Mouse (Mus musculus) ES-E14 (cell line): ENCODE data around the gene Zfp523. TPM values are rescaled to one million over a fixed set of nuclear protein-coding genes. Genes with fewer than 3 reads are reported as not detected.
A peak's percentile ranks its signal among the peaks of the same experiment; 100 is the strongest.

ENCODE experiments used
- DNase-seq: peaks from one replicate; pipeline ENCODE4 v3.0.0-alpha.2; 2013; ENCODE audit warnings: low read depth, low spot score
- H3K27ac ChIP-seq: 2 replicates; pipeline ENCODE4 v1.5.1; 2012; ENCODE audit warnings: low read depth, mild to moderate bottlenecking, low read length, moderate library complexity, mixed read lengths; ENCODE audit not compliant: poor library complexity, insufficient read depth, severe bottlenecking
- H3K36me3 ChIP-seq: 2 replicates; pipeline ENCODE4 v1.6.1; 2012; ENCODE audit warnings: mild to moderate bottlenecking, low read length, moderate library complexity, mixed read lengths; ENCODE audit not compliant: control insufficient read depth, poor library complexity, insufficient read depth, severe bottlenecking
- H3K4me1 ChIP-seq, 2 experiments: fragments of 150-350 bp in 1 of 2; sonication (generic) in 1 of 2; 2 replicates each; pipeline ENCODE4 v1.6.1; 2012; ENCODE audit warnings: low read length in 2 of 2, mild to moderate bottlenecking in 1 of 2, mixed read lengths in 1 of 2; ENCODE audit not compliant: control insufficient read depth in 2 of 2, insufficient read depth in 2 of 2, poor library complexity in 1 of 2
- H3K4me3 ChIP-seq, 2 experiments: fragments of 150-350 bp in 1 of 2; sonication (generic) in 1 of 2; 2 replicates each; pipeline ENCODE4 v1.5.1; 2012; ENCODE audit warnings: low read length in 2 of 2, low read depth in 1 of 2, mild to moderate bottlenecking in 1 of 2, mixed read lengths in 1 of 2; ENCODE audit not compliant: insufficient read depth in 1 of 2, poor library complexity in 1 of 2, severe bottlenecking in 1 of 2
- H3K9ac ChIP-seq: 2 replicates; pipeline ENCODE4 v1.6.1; 2012; ENCODE audit warnings: low read depth, mild to moderate bottlenecking, low read length, mixed read lengths; ENCODE audit not compliant: poor library complexity, insufficient read depth, severe bottlenecking
- H3K9me3 ChIP-seq: fragments of 150-350 bp; sonication (generic); 2 replicates; pipeline ENCODE4 v1.6.1; 2012; ENCODE audit warnings: low read depth, mild to moderate bottlenecking, low read length; ENCODE audit not compliant: control insufficient read depth, insufficient read depth
- CHD2 ChIP-seq: IDR thresholded peaks from 2 replicates; pipeline ENCODE4 v1.6.1; 2014; ENCODE audit warnings: mild to moderate bottlenecking, low read depth, low read length, inconsistent platforms
- HCFC1 ChIP-seq: IDR thresholded peaks from 2 replicates; pipeline ENCODE4 v1.6.1; 2012; ENCODE audit warnings: low read length, inconsistent platforms, borderline replicate concordance; ENCODE audit not compliant: insufficient read depth
- MAFK ChIP-seq: IDR thresholded peaks from 2 replicates; pipeline ENCODE4 v1.6.1; 2014; ENCODE audit warnings: mild to moderate bottlenecking, low read depth, low read length, inconsistent platforms; ENCODE audit not compliant: insufficient read depth
- ZC3H11A ChIP-seq: IDR thresholded peaks from 2 replicates; pipeline ENCODE4 v1.6.1; 2012; ENCODE audit warnings: low read depth, mild to moderate bottlenecking, inconsistent platforms, low read length, borderline replicate concordance
- ZNF384 ChIP-seq: IDR thresholded peaks from 2 replicates; pipeline ENCODE4 v1.6.1; 2012; ENCODE audit warnings: low read depth, low read length, inconsistent platforms
- in situ Hi-C, 2 experiments: fragments of 600-800 bp; cut with MboI; formaldehyde crosslinking; loops; one replicate each; pipeline ENCODE4 v1.15.1; 2025; ENCODE audit warnings: low sequenced_read_pairs in 2 of 2, inconsistent platforms in 1 of 2; ENCODE audit not compliant: unreplicated experiment in 2 of 2
- total RNA-seq: library from RNA; depleted of rRNA; stranded (reverse); fragments of 300-350 nt; gene quantifications from 2 replicates; pipeline ENCODE4 v1.2.3, GENCODE M21; 2012; rRNA removed

The Zfp523 gene
- total RNA-seq, result 11.4 and 16.8 TPM in 2 replicates

GRCm38 (mm10) chr17:28176775-28177539, at the start of gene Zfp523:
TSS of gene Zfp523 (plus strand) at chr17:28177129.
- TF ChIP-seq HCFC1, result peak; percentile 66; the same call in 1 of the 2 replicates
- TF ChIP-seq ZNF384, result no peak
- TF ChIP-seq CHD2, result no peak
- no peaks in the 10 kb centered on the region for H3K9me3 ChIP-seq
- H3K4me1 ChIP-seq, result peaks cover 13 to 43% of the 10 kb centered on the region in 2 experiments
- peak within 1 kb of the TSS; percentile 78 to 86 for H3K4me3 ChIP-seq
- peak within 1 kb of the TSS; percentile 13 for H3K27ac ChIP-seq
- in situ Hi-C loops, result no loop called here
- peak; percentile 73 for DNase-seq
- no peaks in the 10 kb centered on the region for H3K36me3 ChIP-seq
- peak within 1 kb of the TSS; percentile 83 for H3K9ac ChIP-seq

- DNase-seq, result no peak
- H3K36me3 ChIP-seq, result no peaks in the 10 kb centered on the region
- peak overlapping the region; percentile 50; the same call in 1 of the 2 replicates for H3K9ac ChIP-seq
- H3K4me3 ChIP-seq, result no peak overlapping the region
- in situ Hi-C loops, result no loop called here
- peaks cover 5 to 30% of the 10 kb centered on the region in 2 experiments; a peak in 3 of 4 replicates for H3K4me1 ChIP-seq
- H3K27ac ChIP-seq, result peak overlapping the region; percentile 70; the same call in 1 of the 2 replicates
- no peak for TF ChIP-seq CHD2
- no peak for TF ChIP-seq HCFC1
- TF ChIP-seq ZNF384, result no peak
- no peaks in the 10 kb centered on the region for H3K9me3 ChIP-seq
These were observed 47.1 kb upstream of the Zfp523 start for GRCm38 (mm10) chr17:28129796-28130195.

- Histone ChIP-seq H3K27ac (peak overlapping the region; percentile 59), H3K4me3 (no peak overlapping the region; a peak in 1 of 4 replicates), H3K9me3 (no peaks in the 10 kb centered on the region), H3K4me1 (peaks cover 5 to 30% of the 10 kb centered on the region in 2 experiments; a peak in 3 of 4 replicates), H3K36me3 (no peaks in the 10 kb centered on the region), H3K9ac (peak overlapping the region; percentile 8; the same call in 1 of the 2 replicates)
- in situ Hi-C loops, result no loop called here
- TF ChIP-seq HCFC1, result no peak
- no peak for TF ChIP-seq CHD2
- no peak for TF ChIP-seq MAFK
- no peak for TF ChIP-seq ZC3H11A
- no peak for TF ChIP-seq ZNF384
- no peak for DNase-seq
These were observed 46.4 kb upstream of the Zfp523 start for GRCm38 (mm10) chr17:28130391-28131125.

- no peak overlapping the region for H3K9ac ChIP-seq
These were observed 45.8 kb upstream of the Zfp523 start for GRCm38 (mm10) chr17:28131156-28131555.

More at GRCm38 (mm10) chr17:28131156-28131555, 45.8 kb upstream of the Zfp523 start:
- Histone ChIP-seq H3K36me3 (no peaks in the 10 kb centered on the region), H3K4me3 (no peak overlapping the region), H3K27ac (peak overlapping the region; percentile 0; the same call in 1 of the 2 replicates), H3K9me3 (no peaks in the 10 kb centered on the region), H3K4me1 (peaks cover 5 to 30% of the 10 kb centered on the region in 2 experiments; a peak in 3 of 4 replicates)
- DNase-seq, result no peak
- TF ChIP-seq ZC3H11A (no peak), ZNF384 (no peak), MAFK (no peak), CHD2 (no peak)
- in situ Hi-C loops, result no loop called here
